In genomic region chr12:75389308-75390135, GRCm38 (mm10) we compare ENCODE assay signal across 8 mouse cellular contexts. TPM values are rescaled to one million over a fixed set of nuclear protein-coding genes. Genes with fewer than 3 reads are reported as not detected.
DNase-seq lines count a peak whose midpoint lies in the region; ATAC-seq and TF ChIP-seq lines count a peak whose summit lies in the region.

No protein-coding gene starts in this region.

- no peaks in the 10 kb centered on the region for H3K27me3 ChIP-seq in hindbrain, embryonic 16.5 days (replicated peaks; ENCODE audit: control insufficient read depth, insufficient read depth, low read length)
- H3K27me3 ChIP-seq in limb, embryonic 14.5 days (ENCODE audit: control insufficient read depth, insufficient read depth, low read length), result no peaks in the 10 kb centered on the region

- no peak overlapping the region for H3K4me3 ChIP-seq in lung, adult 2 months (replicated peaks; ENCODE audit: extremely low read depth, low read depth, low read length)
- H3K4me3 ChIP-seq in hindbrain, embryonic 16.5 days (ENCODE audit: low read length), result peak overlapping the region; percentile 24
- no peak overlapping the region for H3K4me3 ChIP-seq in limb, embryonic 14.5 days (replicated peaks; ENCODE audit: low read length)

- no peaks in the 10 kb centered on the region for H3K9me3 ChIP-seq in hindbrain, embryonic 16.5 days (ENCODE audit: control insufficient read depth, low read length)
- no peaks in the 10 kb centered on the region for H3K9me3 ChIP-seq in limb, embryonic 14.5 days (ENCODE audit: control insufficient read depth, low read length)

- peak overlapping the region; percentile 37; the same call in 1 of the 2 replicates for H3K9ac ChIP-seq in hindbrain, embryonic 16.5 days (ENCODE audit: low read depth, low read length)
- H3K9ac ChIP-seq in limb, embryonic 14.5 days (ENCODE audit: low read depth, low read length, severe bottlenecking), result no peak overlapping the region

- TF ChIP-seq CTCF in lung, adult 2 months (IDR thresholded peaks at IDR 0.05; ENCODE audit: insufficient read depth, low read length), result 0 out of 2 replicates have a peak, but pooled peaks have one; percentile 13

- no peak overlapping the region for H3K27ac ChIP-seq in hindbrain, embryonic 16.5 days (ENCODE audit: low read depth, low read length)
- H3K27ac ChIP-seq in limb, embryonic 14.5 days (replicated peaks; ENCODE audit: low read depth, low read length), result no peak overlapping the region

- intact Hi-C loops in gastrocnemius, postnatal 14 days (cut with DNase I; ENCODE audit: low total_unique reads), result loop anchor here (5.0 to 10.0 kb wide), 3 partner anchors 107 to 1057 kb away; partner anchors contain the start of gene Kcnh5

- WGBS in lung, adult 2 months, result 47% methylated on average over 20 of the region's 20 CpGs
- WGBS in hindbrain, embryonic 16.5 days, result 40% methylated on average over 20 of the region's 20 CpGs
- 39% methylated on average over 20 of the region's 20 CpGs for WGBS in limb, embryonic 14.5 days

- ATAC-seq in hindbrain, embryonic 16.5 days, result peak; percentile 77
- ATAC-seq in limb, embryonic 14.5 days (ENCODE audit: low FRiP score, low read depth), result 0 out of 2 replicates have a peak, but pooled peaks have one; percentile 27

- no peaks in the 10 kb centered on the region for H3K36me3 ChIP-seq in hindbrain, embryonic 16.5 days (ENCODE audit: control insufficient read depth, insufficient read depth, low read length)
- H3K36me3 ChIP-seq in limb, embryonic 14.5 days (ENCODE audit: control insufficient read depth, insufficient read depth, low read length), result no peaks in the 10 kb centered on the region

- TF ChIP-seq POLR2A in lung, adult 2 months (IDR thresholded peaks at IDR 0.05; ENCODE audit: borderline replicate concordance, extremely low read depth, low read depth, low read length), result no peak
- no peak for TF ChIP-seq POLR2A in limb, embryonic 14.5 days (IDR thresholded peaks at IDR 0.05; ENCODE audit: borderline replicate concordance, extremely low read depth, insufficient read depth, insufficient read length)

- H3K4me2 ChIP-seq in hindbrain, embryonic 16.5 days (ENCODE audit: low read length), result peak overlapping the region; percentile 47
- no peak overlapping the region for H3K4me2 ChIP-seq in limb, embryonic 14.5 days (replicated peaks; ENCODE audit: low read depth, low read length, severe bottlenecking)

- H3K4me1 ChIP-seq in lung, adult 2 months (ENCODE audit: control insufficient read depth, insufficient read depth, low read length), result 0 out of 2 replicates have a peak, but pooled peaks cover 2% of the 10 kb centered on the region
- H3K4me1 ChIP-seq in hindbrain, embryonic 16.5 days (ENCODE audit: control insufficient read depth, insufficient read depth, low read depth, low read length), result no peaks in the 10 kb centered on the region
- H3K4me1 ChIP-seq in limb, embryonic 14.5 days (ENCODE audit: control insufficient read depth, insufficient read depth, low read length), result no peaks in the 10 kb centered on the region

- peak; percentile 30 for DNase-seq in lung, adult 2 months
- no peak for DNase-seq in lung, adult 18-20 months
- peak; percentile 56 for DNase-seq in adipocyte (ENCODE audit: low spot score)
- DNase-seq in embryo, embryonic 11 days, result peak; percentile 57
- DNase-seq in limb, embryonic 14.5 days (ENCODE audit: low spot score), result peak; percentile 54
- DNase-seq in retina, adult 2 months (ENCODE audit: low read depth, low spot score), result peak; percentile 30
- no peak for DNase-seq in gastrocnemius, postnatal 14 days

RNA-seq across cellular contexts. Expression of gene Gphb5, which starts 27.1 kb away (rescaled TPM):
- polyA plus RNA-seq in lung, adult 2 months (2012; rRNA removed), result not detected in 2 replicates
- polyA plus RNA-seq in hindbrain, embryonic 16.5 days (2015; fragmentation: Nextera tagmentation; extraction: Ambion mirVana), result not detected in 2 replicates
- polyA plus RNA-seq in limb, embryonic 14.5 days (2012; rRNA removed), result not detected in 2 replicates
- polyA plus RNA-seq in limb, embryonic 14.5 days (2014; fragmentation: Nextera tagmentation; extraction: Ambion mirVana), result not detected in 2 replicates
- not detected for total RNA-seq in gastrocnemius, postnatal 14 days (2021)

Comparison
In these comparisons a context has a peak if more than half of its experiments do, and no peak if none do; other contexts are left out.
1. DNase-seq: peak in lung, adult 2 months (single experiment), adipocyte (single experiment), embryo, embryonic 11 days (single experiment), limb, embryonic 14.5 days (single experiment) and retina, adult 2 months (single experiment); none in lung, adult 18-20 months (0 of 2) and gastrocnemius, postnatal 14 days (single experiment).